Mouse (Mus musculus) heart, embryonic 11.5 days (tissue): ENCODE measurements around the gene 4430402I18Rik. TPM values are rescaled to one million over a fixed set of nuclear protein-coding genes. Genes with fewer than 3 reads are reported as not detected.

Source experiments
- ATAC-seq: fragments of 200-750 bp; cut with Nextera tagmentation; replicated peaks from 2 replicates; pipeline ENCODE4 v1.8.0; 2017; ENCODE audit warnings: moderate library complexity; ENCODE audit not compliant: insufficient number of reproducible peaks, low FRiP score, low TSS enrichment
- H3K27ac ChIP-seq: fragments of 300-500 bp; sonication (generic); 2 replicates; pipeline ENCODE4 v1.5.1; 2014; ENCODE audit warnings: mild to moderate bottlenecking, low read depth, low read length
- H3K27me3 ChIP-seq: fragments of 300-500 bp; sonication (generic); 2 replicates; pipeline ENCODE4 v1.6.1; 2014; ENCODE audit warnings: mild to moderate bottlenecking, low read length, mixed read lengths; ENCODE audit not compliant: control insufficient read depth, insufficient read depth
- H3K36me3 ChIP-seq: fragments of 300-500 bp; sonication (generic); 2 replicates; pipeline ENCODE4 v1.6.1; 2014; ENCODE audit warnings: mild to moderate bottlenecking, low read length, moderate library complexity, mixed read lengths; ENCODE audit not compliant: control insufficient read depth, insufficient read depth
- H3K4me1 ChIP-seq: fragments of 300-500 bp; sonication (generic); 2 replicates; pipeline ENCODE4 v1.6.1; 2014; ENCODE audit warnings: low read length; ENCODE audit not compliant: control insufficient read depth, insufficient read depth
- H3K4me2 ChIP-seq: fragments of 300-500 bp; sonication (generic); 2 replicates; pipeline ENCODE4 v1.6.1; 2014; ENCODE audit warnings: mild to moderate bottlenecking, moderate library complexity
- H3K4me3 ChIP-seq: fragments of 300-500 bp; sonication (generic); 2 replicates; pipeline ENCODE4 v1.5.1; 2014; ENCODE audit warnings: low read depth, low read length
- H3K9ac ChIP-seq: fragments of 300-500 bp; sonication (generic); 2 replicates; pipeline ENCODE4 v1.6.1; 2014; ENCODE audit warnings: mild to moderate bottlenecking, low read depth, low read length, moderate library complexity
- H3K9me3 ChIP-seq: fragments of 300-500 bp; sonication (generic); replicated peaks from 2 replicates; pipeline ENCODE4 v1.6.1; 2016; ENCODE audit warnings: low read length; ENCODE audit not compliant: control insufficient read depth
- WGBS: fragments of 180-500 bp; shearing (Covaris S2); extraction: QIAGEN DNeasy Blood & Tissue Kit; methylation state at CpG from one replicate; pipeline ENCODE4 v1.1.7; 2014; ENCODE audit not compliant: insufficient replicate concordance; 5-methylcytosine and 5-hydroxymethylcytosine counted together
- polyA plus RNA-seq: library from polyadenylated mRNA; unstranded; fragments of >200 nt; fragmentation: Nextera tagmentation; extraction: Ambion mirVana; gene quantifications from 2 replicates; pipeline ENCODE4 v1.2.1, GENCODE M21; 2014

Gene 4430402I18Rik
- polyA plus RNA-seq, 1 experiment from 2014 or later: 5.1 TPM

- H3K36me3 ChIP-seq: no peaks in the 10 kb centered on the region
- H3K27me3 ChIP-seq: no peaks in the 10 kb centered on the region
- WGBS: 69% methylated on average over 7 of the region's 7 CpGs
- H3K27ac ChIP-seq: no peak overlapping the region
- H3K9me3 ChIP-seq: no peaks in the 10 kb centered on the region
- no peaks in the 10 kb centered on the region for H3K4me1 ChIP-seq
- no peak overlapping the region for H3K4me3 ChIP-seq
- no peak for ATAC-seq
- H3K9ac ChIP-seq: no peak overlapping the region
- no peak overlapping the region for H3K4me2 ChIP-seq
These were observed 15.0 kb upstream of the 4430402I18Rik start for GRCm38 (mm10) chr19:28982617-28983016.

GRCm38 (mm10) chr19:28974862-28975611 lies 7.4 kb upstream of the 4430402I18Rik start:
- Histone ChIP-seq H3K4me2 (peak overlapping the region; percentile 73), H3K9ac (peak overlapping the region; percentile 29; the same call in 1 of the 2 replicates), H3K4me3 (peak overlapping the region; percentile 46), H3K4me1 (no peaks in the 10 kb centered on the region), H3K27ac (no peak overlapping the region), H3K36me3 (no peaks in the 10 kb centered on the region), H3K9me3 (no peaks in the 10 kb centered on the region), H3K27me3 (peaks cover 3% of the 10 kb centered on the region; the same call in 1 of the 2 replicates)
- WGBS: 16% methylated on average over 35 of the region's 35 CpGs
- no peak for ATAC-seq

- Histone ChIP-seq H3K4me1 (peaks cover 7% of the 10 kb centered on the region; the same call in 1 of the 2 replicates), H3K27ac (no peak overlapping the region), H3K4me2 (no peak overlapping the region), H3K4me3 (no peak overlapping the region), H3K9me3 (no peaks in the 10 kb centered on the region), H3K36me3 (no peaks in the 10 kb centered on the region), H3K27me3 (peaks cover 3% of the 10 kb centered on the region; the same call in 1 of the 2 replicates), H3K9ac (no peak overlapping the region)
- ATAC-seq: no peak
- WGBS: 46% methylated on average over 11 of the region's 11 CpGs
These were observed 2.7 kb upstream of the 4430402I18Rik start for GRCm38 (mm10) chr19:28970251-28970650.

GRCm38 (mm10) chr19:28969231-28969630 lies 1.6 kb upstream of the 4430402I18Rik start:
- no peak overlapping the region for H3K4me2 ChIP-seq
- H3K36me3 ChIP-seq: no peaks in the 10 kb centered on the region
- no peaks in the 10 kb centered on the region for H3K27me3 ChIP-seq
- WGBS: 80% methylated on average over 5 of the region's 5 CpGs
- no peak for ATAC-seq
- H3K4me3 ChIP-seq: no peak overlapping the region
- H3K27ac ChIP-seq: no peak overlapping the region
- peaks cover 13% of the 10 kb centered on the region; the same call in 1 of the 2 replicates for H3K4me1 ChIP-seq
- no peaks in the 10 kb centered on the region for H3K9me3 ChIP-seq
- H3K9ac ChIP-seq: no peak overlapping the region

- Histone ChIP-seq H3K9ac (no peak overlapping the region), H3K4me3 (no peak overlapping the region), H3K9me3 (no peaks in the 10 kb centered on the region), H3K27ac (no peak overlapping the region), H3K4me1 (peaks cover 13% of the 10 kb centered on the region; the same call in 1 of the 2 replicates), H3K4me2 (no peak overlapping the region; the same call in 1 of the 2 replicates), H3K27me3 (no peaks in the 10 kb centered on the region), H3K36me3 (no peaks in the 10 kb centered on the region)
- no peak for ATAC-seq
- 73% methylated on average over 4 of the region's 4 CpGs for WGBS
These were observed 578 bp upstream of the 4430402I18Rik start for GRCm38 (mm10) chr19:28968178-28968577.

GRCm38 (mm10) chr19:28964552-28964903 lies 3.1 kb downstream of the 4430402I18Rik start:
- no peak overlapping the region for H3K27ac ChIP-seq
- H3K4me2 ChIP-seq: peak overlapping the region; percentile 92
- ATAC-seq: no peak
- H3K9me3 ChIP-seq: no peaks in the 10 kb centered on the region
- H3K4me1 ChIP-seq: peaks cover 13% of the 10 kb centered on the region; the same call in 1 of the 2 replicates
- no peaks in the 10 kb centered on the region for H3K36me3 ChIP-seq
- peak overlapping the region; percentile 82 for H3K4me3 ChIP-seq
- 6% methylated on average over 16 of the region's 16 CpGs for WGBS
- no peaks in the 10 kb centered on the region for H3K27me3 ChIP-seq
- H3K9ac ChIP-seq: peak overlapping the region; percentile 82

GRCm38 (mm10) chr19:28963842-28964551 lies 3.6 kb downstream of the 4430402I18Rik start, which contains the start of gene Plpp6:
Plpp6 (plus strand) TSS chr19:28963953.
- Histone ChIP-seq H3K4me3 (peak within 1 kb of the TSS; percentile 82), H3K9me3 (no peaks in the 10 kb centered on the region), H3K9ac (peak within 1 kb of the TSS; percentile 82), H3K36me3 (no peaks in the 10 kb centered on the region), H3K4me1 (peaks cover 13% of the 10 kb centered on the region; the same call in 1 of the 2 replicates), H3K27ac (peak within 1 kb of the TSS; percentile 57; the same call in 1 of the 2 replicates), H3K27me3 (no peaks in the 10 kb centered on the region), H3K4me2 (peak within 1 kb of the TSS; percentile 92)
- ATAC-seq: peak; percentile 71
- WGBS: under 1% methylated on average over 68 of the region's 73 CpGs

- H3K4me1 ChIP-seq: peaks cover 13% of the 10 kb centered on the region; the same call in 1 of the 2 replicates
- no peaks in the 10 kb centered on the region for H3K27me3 ChIP-seq
- no peaks in the 10 kb centered on the region for H3K36me3 ChIP-seq
- peak overlapping the region; percentile 57; the same call in 1 of the 2 replicates for H3K27ac ChIP-seq
- H3K4me3 ChIP-seq: peak overlapping the region; percentile 82
- peak overlapping the region; percentile 92 for H3K4me2 ChIP-seq
- no peaks in the 10 kb centered on the region for H3K9me3 ChIP-seq
- no peak for ATAC-seq
- WGBS: 7% methylated on average over 4 of the region's 4 CpGs
- H3K9ac ChIP-seq: peak overlapping the region; percentile 82; the same call in 1 of the 2 replicates
These were observed 4.1 kb downstream of the 4430402I18Rik start for GRCm38 (mm10) chr19:28963513-28963841.
